Mouse (Mus musculus) embryo, embryonic 10 days (tissue): ENCODE data around the gene Moxd1.
"Not testable (repeated sequence)": the region's sequence is repeated elsewhere in the genome, so short reads cannot be mapped to it uniquely, and the experiment has no call there.

ENCODE experiments used
- DNase-seq: peaks from one replicate; pipeline ENCODE4 v3.0.0-alpha.2; 2015; ENCODE audit warnings: low spot score

The Moxd1 gene

DNA sequence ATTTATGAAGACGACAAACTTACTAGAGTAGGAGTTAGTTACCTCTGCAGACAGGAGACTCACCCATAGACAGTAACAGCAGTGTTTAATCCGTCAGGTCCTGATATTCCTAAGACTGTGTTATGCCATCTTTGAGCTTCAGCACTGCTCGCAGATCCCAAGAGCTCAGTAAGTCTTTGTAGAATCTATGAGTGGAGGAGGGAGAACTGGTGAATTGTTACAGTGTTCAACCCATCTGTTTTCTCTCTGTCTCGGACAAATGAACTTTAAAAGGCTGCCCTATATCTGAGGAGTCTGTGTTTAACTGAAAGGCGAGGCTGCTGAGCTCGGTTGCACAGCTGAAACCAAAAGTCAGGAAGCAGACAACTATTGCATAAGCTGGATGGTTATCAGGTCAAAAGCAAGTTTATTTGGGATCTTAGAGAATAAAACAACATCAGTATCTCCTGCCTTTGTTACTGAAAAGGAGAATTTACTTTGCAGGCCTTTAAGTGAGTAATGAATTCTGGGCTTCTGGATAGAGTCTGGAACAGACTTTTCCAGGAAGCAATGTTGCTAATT is 47.8 kb downstream of the Moxd1 start:
- no peak for DNase-seq

DNA sequence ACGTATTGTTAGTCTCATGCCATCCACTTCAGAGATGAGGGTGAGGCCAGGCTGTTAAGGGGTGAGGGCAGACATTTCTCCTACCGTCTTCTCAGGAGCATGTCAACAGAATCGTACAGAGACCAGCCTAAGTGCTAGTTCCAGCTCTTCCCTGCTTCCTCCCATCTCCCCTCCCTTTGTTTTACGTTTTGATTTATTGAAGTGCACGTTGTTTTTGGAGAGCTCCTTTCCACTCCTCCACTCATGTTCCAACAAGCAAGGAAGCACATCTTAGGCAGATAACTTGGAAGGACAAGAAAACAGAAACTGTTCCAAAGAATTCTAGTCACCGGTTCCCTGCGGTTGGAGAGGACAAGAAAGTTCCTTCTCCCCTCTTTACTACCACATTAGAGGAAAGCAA is 52.9 kb downstream of the Moxd1 start:
- no peak for DNase-seq

DNA sequence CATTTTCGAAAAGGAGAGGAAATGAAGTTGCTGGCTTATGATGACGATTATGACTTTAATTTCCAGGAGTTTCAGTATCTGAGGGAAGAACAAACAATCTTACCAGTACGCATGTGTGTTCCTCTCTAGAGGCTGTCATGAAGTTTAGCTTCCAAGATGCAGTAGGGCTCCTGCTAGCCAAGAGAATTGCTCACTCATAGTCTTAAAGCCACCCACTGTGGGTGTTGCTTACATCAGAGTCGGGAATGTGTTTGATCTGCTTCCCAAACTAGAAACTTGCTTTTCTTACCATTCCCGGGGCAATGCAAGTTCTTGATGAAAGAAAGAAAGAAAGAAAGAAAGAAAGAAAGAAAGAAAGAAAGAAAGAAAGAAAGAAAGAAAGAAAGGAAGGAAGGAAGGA is 59.3 kb downstream of the Moxd1 start:
- DNase-seq: no peak

GRCm38 (mm10) chr10:24291611-24292010 is 68.3 kb downstream of the Moxd1 start:
- DNase-seq: no peak

DNA sequence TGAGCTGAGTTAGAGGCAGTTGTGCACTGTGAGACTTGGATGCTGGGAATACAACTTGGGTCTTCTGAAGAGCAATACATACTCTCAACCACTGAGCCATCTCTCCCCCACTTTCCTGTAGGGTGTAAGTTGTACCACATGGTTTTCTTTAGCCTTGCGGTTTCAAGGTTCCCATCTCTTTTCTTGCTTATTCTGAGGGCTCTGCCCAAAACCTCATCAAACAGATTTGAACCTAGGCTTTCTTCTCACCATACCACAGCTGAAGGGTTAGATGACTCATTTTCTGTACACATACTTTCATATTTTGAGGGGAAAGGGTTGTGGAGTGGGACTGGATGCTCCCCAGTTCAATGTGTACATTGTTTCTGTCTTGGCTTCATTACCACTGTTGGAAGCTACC is 69.4 kb downstream of the Moxd1 start:
- no peak for DNase-seq

DNA sequence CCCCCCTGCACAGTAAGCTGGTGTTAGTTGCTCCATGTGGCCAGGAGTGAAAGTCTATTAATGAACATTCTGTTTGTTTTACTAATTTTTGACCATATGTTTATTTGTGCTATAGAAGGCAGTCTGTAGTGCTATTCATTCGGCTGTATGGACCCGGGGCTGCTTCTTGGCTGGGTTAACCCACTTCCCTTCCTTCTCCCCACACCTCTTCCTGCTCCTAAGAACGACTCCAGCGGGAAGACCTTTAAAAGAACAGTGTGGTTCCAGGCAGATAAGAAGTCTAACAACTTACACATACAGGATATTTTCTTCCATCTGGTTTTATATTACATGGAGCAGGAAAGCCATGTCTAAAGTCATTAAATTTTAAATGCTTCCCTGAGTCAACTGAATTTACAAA is 73.3 kb downstream of the Moxd1 start:
- no peak for DNase-seq

GRCm38 (mm10) chr10:24297792-24298191 is 74.5 kb downstream of the Moxd1 start:
- peak; percentile 70 for DNase-seq

DNA sequence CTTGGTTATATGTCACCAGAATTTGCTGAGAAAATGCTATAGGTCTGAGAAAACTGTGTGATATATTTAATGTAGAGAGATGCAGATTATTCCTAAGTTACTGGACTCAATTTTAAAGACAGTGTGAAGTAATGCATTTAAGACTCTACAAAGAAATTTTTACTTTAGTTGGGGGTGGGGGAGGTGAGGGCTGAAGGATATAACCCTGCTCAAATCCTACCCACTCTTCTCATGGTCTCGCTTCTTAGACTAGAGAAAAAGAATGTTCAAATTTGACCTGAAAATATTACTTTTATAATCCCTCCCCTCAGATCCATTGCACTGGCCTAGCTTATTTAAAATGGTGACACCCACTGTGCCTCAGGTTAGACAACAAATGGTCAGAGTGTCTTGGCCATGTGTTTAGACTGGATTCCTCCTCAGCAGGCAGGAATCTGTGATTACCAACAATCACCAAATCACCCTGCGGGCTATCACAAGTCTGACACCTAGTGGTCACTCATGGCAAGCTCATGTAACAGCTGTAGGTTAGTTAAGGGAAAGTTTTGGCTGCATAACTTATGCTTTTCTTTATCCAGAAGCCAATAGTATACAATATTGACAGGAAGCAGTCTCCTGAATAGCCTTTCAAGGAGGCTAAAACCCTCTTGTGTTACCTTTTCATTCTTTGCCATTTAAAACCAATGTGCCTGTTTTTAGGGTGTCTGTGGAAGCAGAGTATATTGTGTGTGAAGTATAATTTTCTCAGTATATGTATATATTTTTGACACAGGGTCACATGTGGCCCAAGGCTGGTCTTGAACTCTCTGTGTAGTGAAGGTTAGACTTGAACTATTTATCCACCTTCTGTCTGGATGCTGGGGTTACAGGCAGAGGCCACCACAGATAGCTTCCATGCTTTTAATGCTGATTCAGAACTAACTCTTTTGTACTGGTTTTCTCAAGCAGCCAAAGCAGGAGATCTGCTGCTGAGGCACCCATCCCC is 75.2 kb downstream of the Moxd1 start:
- peak; percentile 83 for DNase-seq

GRCm38 (mm10) chr10:24312191-24312611 is 88.9 kb downstream of the Moxd1 start:
- DNase-seq: peak; percentile 91

GRCm38 (mm10) chr10:24317126-24317836 is 94.0 kb downstream of the Moxd1 start:
- DNase-seq: no peak

DNA sequence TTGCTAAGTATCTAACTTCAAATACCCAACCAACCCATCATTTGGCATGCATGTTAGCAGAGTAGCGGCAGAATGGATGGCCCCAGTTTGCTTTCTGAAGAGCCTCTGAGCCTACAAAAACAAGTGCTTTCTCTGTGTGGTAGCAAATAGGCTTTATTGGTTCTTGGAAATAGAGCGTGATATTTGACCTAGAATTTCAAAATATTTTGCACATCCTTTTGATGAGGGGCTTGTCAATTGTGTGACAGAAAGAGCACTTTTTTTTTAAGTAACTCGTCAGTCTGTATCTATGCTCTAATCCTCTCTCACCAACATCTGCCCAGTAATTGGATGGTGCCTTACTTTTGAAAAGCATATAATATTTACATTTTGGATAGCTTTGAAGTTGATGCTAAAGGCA is 97.0 kb downstream of the Moxd1 start:
- DNase-seq: no peak

DNA sequence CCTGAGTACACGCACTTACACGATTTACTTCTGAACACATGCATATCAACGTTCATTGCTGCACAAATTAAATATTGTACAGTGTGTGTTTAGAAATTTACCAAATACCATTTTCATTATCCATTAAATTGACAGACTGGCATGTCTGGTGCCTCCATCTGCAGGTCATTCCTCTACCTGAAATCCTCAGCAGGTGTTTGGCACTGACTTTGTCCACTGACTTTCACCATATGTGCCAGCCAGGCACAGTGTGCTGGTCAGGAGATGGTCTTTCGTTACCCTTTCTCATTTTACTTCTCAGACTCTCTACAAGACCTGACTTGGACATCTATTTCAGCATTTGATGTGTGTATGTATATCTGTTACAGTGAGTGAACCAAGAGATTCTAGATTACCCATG is 99.7 kb downstream of the Moxd1 start:
- no peak for DNase-seq

DNA sequence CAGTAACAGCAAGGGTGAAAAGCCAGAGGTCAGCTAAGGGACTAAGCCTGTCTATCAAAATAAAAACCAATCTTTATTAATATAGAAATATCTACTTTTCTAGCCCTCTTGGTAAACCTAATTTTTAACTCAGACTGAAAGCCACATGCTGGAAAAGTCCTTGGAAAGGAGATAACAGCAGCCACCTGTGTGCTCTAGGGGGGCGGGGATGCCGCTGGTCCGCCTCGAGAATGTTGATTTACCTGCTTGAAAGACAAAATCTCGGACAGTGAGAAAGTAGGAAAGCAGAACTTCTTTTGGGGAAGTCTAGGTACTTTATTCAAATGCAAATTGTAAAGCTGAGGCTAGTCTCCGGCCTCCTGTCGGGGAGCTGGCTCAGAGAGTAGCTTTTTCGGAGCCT is 103.9 kb downstream of the Moxd1 start:
- not testable (repeated sequence) for DNase-seq

GRCm38 (mm10) chr10:24332799-24333198 is 109.5 kb downstream of the Moxd1 start:
- no peak for DNase-seq

DNA sequence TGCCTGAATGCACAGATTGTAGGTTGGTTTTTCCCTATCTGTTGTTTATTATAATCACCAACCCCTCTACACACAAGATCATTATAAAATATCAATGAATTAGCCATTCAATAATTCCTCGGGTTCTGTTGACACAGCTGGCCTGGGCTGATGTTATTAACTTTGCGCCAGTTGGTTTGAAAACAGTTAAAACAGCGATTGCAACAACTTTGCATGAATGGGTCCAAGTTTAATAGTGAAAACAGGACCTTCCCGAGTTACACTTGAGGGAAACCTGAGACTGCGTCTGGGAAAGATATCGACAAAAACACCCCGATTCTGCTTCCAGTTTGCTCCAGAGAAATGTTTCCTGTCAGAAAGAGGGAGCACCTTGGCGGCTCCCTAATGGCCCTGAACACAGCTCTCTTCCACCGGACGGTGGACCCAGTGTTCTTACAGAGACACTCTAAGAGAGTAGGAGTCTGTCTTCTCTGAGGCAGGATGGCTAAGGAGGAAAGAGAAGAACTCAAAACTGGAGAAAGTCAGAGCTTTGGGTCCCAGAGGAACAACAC is 116.4 kb downstream of the Moxd1 start:
- DNase-seq: no peak

DNA sequence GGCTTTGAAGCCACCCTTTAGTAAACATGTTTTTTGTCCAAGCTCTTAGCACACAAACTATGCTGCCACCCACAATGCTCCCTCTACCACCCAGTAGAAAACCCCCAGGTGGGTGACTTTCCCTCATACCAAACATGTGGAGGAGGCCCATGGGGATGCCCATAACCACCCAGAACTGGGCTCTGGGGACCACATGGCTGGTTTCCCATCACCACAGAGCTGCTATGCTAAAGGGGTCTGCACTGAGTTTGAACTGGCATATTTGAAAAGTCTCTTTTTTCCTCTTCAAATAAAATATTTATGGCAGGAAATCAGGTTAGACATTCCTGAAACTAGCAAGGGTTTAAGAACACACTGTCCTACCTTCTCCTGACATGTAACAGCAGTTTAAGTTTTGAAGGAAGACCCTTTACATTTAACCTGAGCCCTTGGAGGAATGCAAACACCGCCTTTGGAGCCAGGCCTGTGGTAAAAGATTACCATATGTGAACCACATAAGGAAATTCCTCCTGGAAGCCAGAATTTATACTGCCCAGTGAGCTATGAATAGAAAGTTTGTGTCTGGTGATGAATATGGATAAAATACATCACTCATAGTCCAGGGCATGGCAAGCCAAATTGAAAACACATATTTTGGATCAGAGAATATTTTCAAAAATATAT is 117.4 kb downstream of the Moxd1 start:
- DNase-seq: no peak

DNA sequence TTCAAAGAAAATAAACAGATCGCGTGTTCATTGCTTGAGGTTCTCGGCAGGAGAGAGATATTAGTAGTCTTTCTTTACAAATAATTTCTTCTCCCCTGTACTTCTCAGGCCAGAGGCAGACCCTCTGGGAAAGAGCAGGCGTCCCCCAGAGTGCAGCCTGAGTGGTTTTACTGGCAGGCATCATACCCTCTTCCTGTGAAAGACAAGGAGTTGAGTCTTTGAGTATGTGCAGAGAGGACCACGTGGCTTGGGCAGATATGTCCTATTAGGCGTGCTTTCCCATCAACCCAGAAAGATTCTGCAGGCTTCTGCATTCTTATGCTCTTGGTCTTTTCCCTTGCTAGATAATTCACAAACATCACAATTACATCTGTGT is 117.9 kb downstream of the Moxd1 start:
- no peak for DNase-seq

DNA sequence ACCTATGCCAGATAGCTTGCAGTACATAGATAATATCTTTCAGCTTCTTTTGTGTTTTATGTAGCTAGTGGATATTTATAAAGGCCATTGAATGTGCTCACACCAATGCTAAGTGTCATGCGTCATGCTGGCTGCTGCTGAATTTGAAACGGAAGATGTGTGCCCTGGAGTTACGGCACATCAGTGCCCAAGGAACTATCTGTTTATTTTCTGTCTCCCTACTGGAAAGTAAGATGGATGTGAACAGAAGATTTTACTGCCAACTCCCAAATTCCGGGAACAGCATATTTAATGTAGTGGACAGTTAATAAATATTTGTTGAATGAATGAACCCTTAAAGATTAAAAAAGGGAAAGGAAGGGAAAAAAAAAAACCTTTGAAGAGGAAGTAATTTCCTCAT is 119.8 kb downstream of the Moxd1 start:
- no peak for DNase-seq
